In the genomic region with DNA sequence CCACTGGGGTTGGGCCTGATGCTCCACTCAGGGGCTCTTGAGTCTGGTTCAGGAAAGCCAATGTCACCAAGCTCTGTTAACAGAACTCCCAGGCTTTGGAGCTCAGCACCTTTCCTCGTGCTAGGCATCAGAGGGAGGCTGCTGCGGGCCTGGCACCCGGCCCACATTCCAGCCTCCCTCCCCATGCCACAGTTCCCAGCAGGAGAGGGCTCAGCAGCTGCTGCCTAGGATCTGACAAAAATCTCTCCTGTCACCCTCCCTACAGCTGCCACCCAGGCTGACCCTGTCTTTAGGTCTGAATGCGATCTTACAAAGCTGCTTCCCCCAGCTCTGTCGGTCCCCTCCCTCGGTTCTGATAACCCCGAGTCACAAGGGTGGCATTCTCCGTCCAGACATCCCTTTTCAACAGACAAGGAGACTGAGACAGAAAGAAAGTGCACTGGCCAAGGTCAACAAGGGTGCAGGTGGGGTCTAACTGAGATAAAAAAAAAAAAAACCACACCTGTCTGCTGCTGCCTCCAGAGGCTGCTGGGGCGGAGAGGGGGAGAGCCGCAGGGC, we compare ENCODE assay signal across 9 mouse cellular contexts. TPM values are rescaled to one million over a fixed set of nuclear protein-coding genes. Genes with fewer than 3 reads are reported as not detected.
A peak's percentile ranks its signal among the peaks of the same experiment; 100 is the strongest.
DNase-seq lines count a peak whose midpoint lies in the region; ATAC-seq and TF ChIP-seq lines count a peak whose summit lies in the region.
"Had no signal": no experiment of that assay in that cellular context is flagged by ENCODE, and none has a peak within 500 bp of the region (broad histone marks: within the 10 kb centered on the region; RNA-seq: fewer than 3 reads in every experiment).

No protein-coding gene starts in this region.

- peak overlapping the region; percentile 68 for H3K9ac ChIP-seq in heart, embryonic 13.5 days
- H3K9ac ChIP-seq in midbrain, postnatal 0 days (replicated peaks; ENCODE audit: low read length, poor library complexity, severe bottlenecking), result peak overlapping the region; percentile 29; the same call in 1 of the 2 replicates

- 14% methylated on average over 10 of the region's 10 CpGs for whole genome bisulfite sequencing in heart, embryonic 13.5 days
- 19% methylated on average over 10 of the region's 10 CpGs for WGBS in midbrain, postnatal 0 days

- H3K4me1 ChIP-seq in heart, embryonic 13.5 days, result peaks cover 87% of the 10 kb centered on the region
- H3K4me1 ChIP-seq in midbrain, postnatal 0 days (ENCODE audit: insufficient read depth, low read length), result peaks cover 13% of the 10 kb centered on the region; the same call in 1 of the 2 replicates

- H3K27me3 ChIP-seq in heart, embryonic 13.5 days (replicated peaks), result no peaks in the 10 kb centered on the region
- H3K27me3 ChIP-seq in midbrain, postnatal 0 days (ENCODE audit: insufficient read depth, low read length), result no peaks in the 10 kb centered on the region

- peak overlapping the region; percentile 92 for H3K27ac ChIP-seq in heart, embryonic 13.5 days (replicated peaks)
- no peak overlapping the region for H3K27ac ChIP-seq in midbrain, postnatal 0 days (ENCODE audit: low read depth, low read length)

- no peaks in the 10 kb centered on the region for H3K9me3 ChIP-seq in heart, embryonic 13.5 days
- H3K9me3 ChIP-seq in midbrain, postnatal 0 days (ENCODE audit: low read length), result no peaks in the 10 kb centered on the region

- peak overlapping the region; percentile 10; the same call in 1 of the 2 replicates for H3K4me3 ChIP-seq in heart, embryonic 13.5 days
- H3K4me3 ChIP-seq in midbrain, postnatal 0 days (ENCODE audit: low read depth, low read length), result no peak overlapping the region
- H3K4me3 ChIP-seq: erythroblast, embryonic 14.5 days had no signal

- peak overlapping the region; percentile 57 for H3K4me2 ChIP-seq in heart, embryonic 13.5 days
- no peak overlapping the region for H3K4me2 ChIP-seq in midbrain, postnatal 0 days (ENCODE audit: low read depth, low read length, poor library complexity, severe bottlenecking)

- peaks cover 54% of the 10 kb centered on the region for H3K36me3 ChIP-seq in heart, embryonic 13.5 days
- no peaks in the 10 kb centered on the region; the same call in 1 of the 2 replicates for H3K36me3 ChIP-seq in midbrain, postnatal 0 days (ENCODE audit: insufficient read depth, low read length)

- TF ChIP-seq CTCF in midbrain, postnatal 0 days (IDR thresholded peaks at IDR 0.05), result no peak

- peak; percentile 63 for DNase-seq in cerebellum, adult 11-12 months
- no peak for DNase-seq in cerebellum, adult 8-10 months
- peak; percentile 74 for DNase-seq in 3134 (ENCODE audit: extremely low read depth, insufficient read length, low spot score)
- peak; percentile 72 for DNase-seq in kidney, postnatal 10 days
- DNase-seq in midbrain, postnatal 0 days (ENCODE audit: low spot score), result peak; percentile 38

- peak; percentile 38; the same call in 1 of the 2 replicates for ATAC-seq in heart, embryonic 13.5 days (ENCODE audit: extremely low read depth, insufficient number of reproducible peaks, low FRiP score, low TSS enrichment)
- no peak for ATAC-seq in midbrain, postnatal 0 days (ENCODE audit: low FRiP score)
- ATAC-seq in monocyte, adult 5-6 weeks (replicated peaks; ENCODE audit: insufficient number of reproducible peaks, low FRiP score, low TSS enrichment, poor library complexity, severe bottlenecking), result no peak
- no peak for ATAC-seq in inflammation-experienced regulatory T-cells, adult 6 months

RNA-seq across cellular contexts. Expression of a gene that starts 7.7 kb away (rescaled TPM):
- 79.6 and 80.3 TPM in 2 replicates for polyA plus RNA-seq in heart, embryonic 13.5 days (2015; fragmentation: Nextera tagmentation; extraction: Ambion mirVana)
- total RNA-seq in midbrain, postnatal 0 days (2014; rRNA removed), result 38.8 TPM in 2 replicates
- 49.0 and 54.8 TPM in 2 replicates for polyA plus RNA-seq in midbrain, postnatal 0 days (2015; fragmentation: Nextera tagmentation; extraction: Ambion mirVana)
- 190 to 273 TPM (median 198 TPM) in 3 replicates for total RNA-seq in monocyte, adult 5-6 weeks (2017)
- polyA plus RNA-seq in inflammation-experienced regulatory T-cells, adult 6 months (2017; shearing (Covaris generic)), result 10 to 100 TPM; 26.9 to 64.6 (median 28.4) TPM

RNA-seq across cellular contexts. Expression of a gene that starts 20.9 kb away (rescaled TPM):
- not detected in 2 replicates for polyA plus RNA-seq in heart, embryonic 13.5 days (2015; fragmentation: Nextera tagmentation; extraction: Ambion mirVana)
- total RNA-seq in midbrain, postnatal 0 days (2014; rRNA removed), result not detected in 2 replicates
- polyA plus RNA-seq in midbrain, postnatal 0 days (2015; fragmentation: Nextera tagmentation; extraction: Ambion mirVana), result not detected in 2 replicates
- total RNA-seq in monocyte, adult 5-6 weeks (2017), result not detected in 3 replicates
- polyA plus RNA-seq in inflammation-experienced regulatory T-cells, adult 6 months (2017; shearing (Covaris generic)), result not detected
- polyA plus RNA-seq: erythroblast, embryonic 14.5 days had no signal

RNA-seq across cellular contexts. Expression of a gene that starts 41.1 kb away (rescaled TPM):
- not detected in 2 replicates for polyA plus RNA-seq in heart, embryonic 13.5 days (2015; fragmentation: Nextera tagmentation; extraction: Ambion mirVana)
- not detected in 2 replicates for total RNA-seq in midbrain, postnatal 0 days (2014; rRNA removed)
- not detected in 2 replicates for polyA plus RNA-seq in midbrain, postnatal 0 days (2015; fragmentation: Nextera tagmentation; extraction: Ambion mirVana)
- total RNA-seq in monocyte, adult 5-6 weeks (2017), result not detected in 3 replicates
- not detected for polyA plus RNA-seq in inflammation-experienced regulatory T-cells, adult 6 months (2017; shearing (Covaris generic))
- polyA plus RNA-seq: erythroblast, embryonic 14.5 days had no signal
